Mouse (Mus musculus) small intestine, adult 2 months (tissue): ENCODE measurements around the gene Tbx1.

ENCODE experiments used
- CTCF ChIP-seq: fragments of 200-500 bp; IDR thresholded peaks from 2 replicates; pipeline ENCODE4 v1.5.1; 2012; ENCODE audit warnings: low read depth, mild to moderate bottlenecking, control low read depth, inconsistent platforms, low read length, moderate library complexity, mixed read lengths; ENCODE audit not compliant: insufficient replicate concordance, insufficient read length; ENCODE audit errors: extremely low read depth
- POLR2A ChIP-seq: fragments of 200-500 bp; IDR thresholded peaks from 2 replicates; pipeline ENCODE4 v1.6.1; 2012; ENCODE audit warnings: low read depth, mild to moderate bottlenecking, control low read depth, inconsistent platforms, low read length, moderate library complexity

- TF ChIP-seq CTCF, result no peak
- TF ChIP-seq POLR2A, result no peak
Observed at GRCm38 (mm10) chr16:18537407-18537990, 53.0 kb downstream of the Tbx1 start.
